Mouse (Mus musculus): Measurements from ENCODE around the gene Rims1.

DNA sequence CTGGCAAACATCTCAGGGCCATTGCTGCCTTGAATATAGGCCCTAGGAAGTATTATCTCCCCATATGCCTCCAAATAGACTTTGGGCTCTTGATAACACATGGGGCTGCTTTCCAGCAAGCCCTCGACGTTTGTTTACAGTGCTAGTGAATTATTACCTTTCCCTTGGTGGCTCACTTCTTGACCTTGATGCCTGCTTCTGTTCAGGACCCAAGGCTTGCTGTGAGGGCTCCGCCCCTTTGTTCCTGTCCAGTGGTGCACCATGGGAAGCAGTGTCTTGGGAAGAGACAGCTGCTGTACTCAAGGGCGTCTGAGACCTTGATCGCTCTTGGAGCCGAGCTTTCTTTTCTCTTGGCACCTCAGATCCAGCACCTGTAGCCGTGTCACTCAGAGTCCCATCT is 267.7 kb downstream of the Rims1 start:
- TF ChIP-seq CTCF (IDR thresholded peaks at IDR 0.05; ENCODE audit: insufficient read depth, low read depth, low read length) (no peak), POLR2A (IDR thresholded peaks at IDR 0.05; ENCODE audit: insufficient read depth, low read depth, low read length) (no peak)

All from olfactory bulb, adult 2 months (tissue).